In genomic region chr3:108296220-108297049, GRCm38 (mm10) we compare ENCODE assay signal across 1 mouse cellular context.
TF ChIP-seq lines count a peak whose summit lies in the region.

No protein-coding gene starts in this region.

TF ChIP-seq in MEL, 35 proteins besides CTCF, POLR2A, EP300 and RAD21 (continued from another document):
- TF ChIP-seq ZNF384 (IDR thresholded peaks at IDR 0.05; ENCODE audit: low read depth, low read length), result peak; percentile 35; the same call in 1 of the 2 replicates
- peak; percentile 85 for TF ChIP-seq MXI1 (IDR thresholded peaks at IDR 0.05; ENCODE audit: low read depth, low read length)
